Mouse (Mus musculus): ENCODE data around the gene Hapln3. TPM values are rescaled to one million over a fixed set of nuclear protein-coding genes. Genes with fewer than 3 reads are reported as not detected.

The Hapln3 gene
- total RNA-seq, 2 experiments from 2014 or later, result 7.9 to 8.2 TPM

DNA sequence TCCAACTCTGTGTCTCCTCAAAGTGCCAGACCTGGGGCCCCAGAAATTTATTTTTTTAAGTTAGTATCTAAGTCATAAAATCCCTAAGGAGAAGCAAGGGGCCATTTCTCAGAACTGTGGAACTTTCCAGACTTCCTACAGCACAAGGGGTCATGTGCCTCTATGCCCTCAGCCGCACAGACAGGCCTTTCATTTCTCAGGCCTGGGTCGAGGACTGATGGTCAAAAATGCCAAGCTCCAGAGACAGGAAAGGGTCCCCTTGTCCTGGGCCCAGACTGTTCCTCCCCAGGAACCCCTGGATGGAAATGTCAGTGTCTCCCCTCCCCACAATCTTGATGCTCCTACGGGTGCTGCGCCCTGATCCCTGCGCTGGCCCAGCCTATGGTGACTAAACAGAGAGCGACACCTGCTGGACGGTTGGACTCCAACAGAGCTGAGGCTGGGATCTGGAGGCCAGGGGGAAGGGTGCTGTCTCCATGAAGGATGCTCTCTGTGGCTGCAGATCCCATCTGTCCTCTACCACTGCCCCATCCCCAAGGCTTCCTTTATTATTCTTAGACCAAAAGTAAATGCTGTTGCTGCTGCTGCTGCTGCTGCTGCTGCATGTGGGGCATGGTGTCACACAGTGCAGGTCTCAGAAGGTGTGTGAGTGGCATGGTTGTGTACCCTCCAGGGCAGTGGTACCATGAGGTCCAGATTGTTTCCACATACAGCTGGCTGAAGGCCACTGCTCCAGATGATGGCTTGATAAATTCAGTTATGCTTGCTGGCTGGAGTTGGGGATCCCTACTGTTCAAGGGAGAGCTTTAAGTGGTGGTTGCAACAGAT, 50.0 kb downstream of the Hapln3 start:
- intact Hi-C loops (cut with DNase I), result loop anchor here (2.0 kb wide), 1 partner anchor 156 kb away; no protein-coding TSS in a partner anchor
- peak; percentile 86 for DNase-seq

DNA sequence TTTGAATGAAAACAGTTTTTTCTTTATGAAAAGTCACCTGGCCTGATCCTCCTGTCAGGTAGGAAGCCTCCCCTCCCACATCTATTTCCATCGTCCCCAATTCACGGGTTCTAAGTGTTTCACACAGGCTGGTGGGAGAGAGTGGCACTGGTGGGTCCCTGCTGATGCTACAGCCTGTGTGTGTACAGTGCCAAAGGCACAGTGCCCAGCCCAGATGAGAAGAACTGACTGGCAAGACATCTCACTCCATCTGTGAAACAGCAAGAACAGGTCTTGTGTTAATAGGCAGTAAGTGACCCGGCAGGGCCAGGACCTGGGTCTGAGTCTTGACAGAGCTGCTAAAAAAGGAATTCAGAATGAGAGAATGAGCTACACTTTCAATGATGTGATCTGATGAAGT, 51.6 kb downstream of the Hapln3 start:
- peak; percentile 78 for DNase-seq
- intact Hi-C loops (cut with DNase I), result no loop called here

DNA sequence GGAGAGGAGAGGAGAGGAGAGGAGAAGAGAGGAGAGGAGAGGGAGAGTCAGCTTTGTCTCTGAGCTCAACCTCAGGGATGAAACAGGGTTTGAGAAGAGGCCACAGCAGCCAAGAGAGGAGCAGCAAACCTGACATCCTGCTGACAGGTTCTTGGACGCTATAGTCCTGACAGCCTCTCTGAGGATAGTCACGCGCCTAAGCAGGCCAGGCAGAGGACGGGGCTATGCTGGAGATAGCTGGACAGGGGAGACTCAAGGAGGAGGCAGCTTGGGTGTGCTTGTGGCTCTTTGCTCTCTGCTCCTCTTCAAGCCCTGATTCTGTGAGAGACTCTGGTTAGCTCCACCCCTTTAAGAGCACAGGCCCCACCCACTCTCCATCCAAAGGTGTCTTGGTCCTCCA, 62.6 kb downstream of the Hapln3 start:
- no peak for DNase-seq
- intact Hi-C loops (cut with DNase I), result no loop called here

DNA sequence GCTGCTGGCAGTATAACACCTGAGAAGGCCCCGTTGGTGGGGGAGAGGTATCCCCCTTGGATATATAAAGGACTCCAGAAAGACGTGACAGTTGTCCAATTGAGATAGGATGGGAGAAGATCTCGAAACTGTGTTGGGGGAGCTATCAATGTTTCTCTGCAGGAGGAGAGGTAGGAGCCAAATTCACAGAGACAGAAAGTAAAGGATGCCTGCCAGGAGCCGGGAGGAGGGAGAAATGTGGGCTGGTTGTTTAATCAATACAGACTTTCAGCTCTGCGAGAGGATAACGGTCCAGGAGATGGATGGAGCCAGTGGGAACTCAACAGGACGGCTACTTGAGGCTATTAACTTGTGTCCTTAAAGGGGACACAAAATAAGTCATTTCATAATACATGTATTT, 63.4 kb downstream of the Hapln3 start:
- intact Hi-C loops (cut with DNase I), result no loop called here
- DNase-seq, result no peak

Other genes starting within 250 kb of the Hapln3 start
- 10 to 100 TPM; 42.3 to 51.3 TPM for gene Aen, start 235.2 kb downstream of the Hapln3 start, total RNA-seq (2021)
- under 1 TPM in 1 of 2 experiments, not detected in 1; 0.74 TPM for gene Isg20, start 217.6 kb downstream of the Hapln3 start, total RNA-seq (2021)
- gene Acan, start 77.5 kb downstream of the Hapln3 start, total RNA-seq (2021), result 1 to 10 TPM; 2.2 to 2.5 TPM
- gene Mfge8, start 18.0 kb upstream of the Hapln3 start, total RNA-seq (2021), result 100 to 1,000 TPM; 136 to 148 TPM
- 100 to 1,000 TPM; 112 to 114 TPM for gene Abhd2, start 142.2 kb upstream of the Hapln3 start, total RNA-seq (2021)